Mouse (Mus musculus): ENCODE results near the gene Pla2g4b.
A peak's percentile ranks its signal among the peaks of the same experiment; 100 is the strongest.

Pla2g4b gene

GRCm38 (mm10) chr2:120032726-120033467 is at the start of gene Pla2g4b:
Pla2g4b (plus strand) TSS chr2:120033417.
- no peak for DNase-seq (ENCODE audit: low spot score in 2 of 2)

- no peak for DNase-seq (ENCODE audit: low spot score in 2 of 2)
Measured at GRCm38 (mm10) chr2:119985871-119986270, 47.3 kb upstream of the Pla2g4b start.

GRCm38 (mm10) chr2:119986369-119986768 is 46.8 kb upstream of the Pla2g4b start:
- no peak for DNase-seq (ENCODE audit: low spot score in 2 of 2)

GRCm38 (mm10) chr2:119987441-119987840 is 45.8 kb upstream of the Pla2g4b start:
- no peak for DNase-seq (ENCODE audit: low spot score in 2 of 2)

GRCm38 (mm10) chr2:119988952-119989351 is 44.3 kb upstream of the Pla2g4b start:
- DNase-seq (ENCODE audit: low spot score in 2 of 2), result no peak

- DNase-seq (ENCODE audit: low spot score in 2 of 2), result no peak
Measured at GRCm38 (mm10) chr2:119990881-119991280, 42.3 kb upstream of the Pla2g4b start.

- DNase-seq (ENCODE audit: low spot score in 2 of 2), result no peak
Measured at GRCm38 (mm10) chr2:119992349-119992748, 40.9 kb upstream of the Pla2g4b start.

GRCm38 (mm10) chr2:119993515-119993914 is 39.7 kb upstream of the Pla2g4b start:
- no peak for DNase-seq (ENCODE audit: low spot score in 2 of 2)

GRCm38 (mm10) chr2:119994839-119995238 is 38.4 kb upstream of the Pla2g4b start:
- no peak for DNase-seq (ENCODE audit: low spot score in 2 of 2)

GRCm38 (mm10) chr2:119995391-119996281 is 37.6 kb upstream of the Pla2g4b start:
- no peak for DNase-seq (ENCODE audit: low spot score in 2 of 2)

- no peak for DNase-seq (ENCODE audit: low spot score in 2 of 2)
Measured at GRCm38 (mm10) chr2:119997354-119997753, 35.9 kb upstream of the Pla2g4b start.

- no peak for DNase-seq (ENCODE audit: low spot score in 2 of 2)
Measured at GRCm38 (mm10) chr2:119999731-120000130, 33.5 kb upstream of the Pla2g4b start.

GRCm38 (mm10) chr2:120000882-120001584 is 32.2 kb upstream of the Pla2g4b start:
- DNase-seq (ENCODE audit: low spot score in 2 of 2), result no peak

GRCm38 (mm10) chr2:120001956-120002355 is 31.3 kb upstream of the Pla2g4b start:
- no peak for DNase-seq (ENCODE audit: low spot score in 2 of 2)

GRCm38 (mm10) chr2:120003970-120004369 is 29.2 kb upstream of the Pla2g4b start:
- DNase-seq (ENCODE audit: low spot score in 2 of 2), result no peak

GRCm38 (mm10) chr2:120006696-120007095 is 26.5 kb upstream of the Pla2g4b start:
- DNase-seq (ENCODE audit: low spot score in 2 of 2), result no peak

- no peak for DNase-seq (ENCODE audit: low spot score in 2 of 2)
Measured at GRCm38 (mm10) chr2:120007680-120008210, 25.5 kb upstream of the Pla2g4b start.

- no peak for DNase-seq (ENCODE audit: low spot score in 2 of 2)
Measured at GRCm38 (mm10) chr2:120008672-120009071, 24.5 kb upstream of the Pla2g4b start.

GRCm38 (mm10) chr2:120011462-120012200 is 21.6 kb upstream of the Pla2g4b start:
- DNase-seq (ENCODE audit: low spot score in 2 of 2), result peak; percentile 35 to 68

GRCm38 (mm10) chr2:120012924-120013323 is 20.3 kb upstream of the Pla2g4b start:
- DNase-seq (ENCODE audit: low spot score in 2 of 2), result no peak

GRCm38 (mm10) chr2:120013831-120014486 is 19.3 kb upstream of the Pla2g4b start:
- no peak for DNase-seq (ENCODE audit: low spot score in 2 of 2)

All from spleen, postnatal 4 days (tissue).